Mouse (Mus musculus): Measurements from ENCODE around the gene Magix. TPM values are rescaled to one million over a fixed set of nuclear protein-coding genes. Genes with fewer than 3 reads are reported as not detected.

Magix gene
- total and polyA plus RNA-seq, 2 experiments from 2014 or later: 0.22 TPM; not detected in 1

GRCm38 (mm10) chrX:7664791-7665190, 16.3 kb downstream of the Magix start:
- 73% methylated on average over 11 of the region's 11 CpGs for WGBS
- no peak for DNase-seq
- Histone ChIP-seq H3K36me3 (ENCODE audit: insufficient read depth) (no peaks in the 10 kb centered on the region), H3K4me1 (ENCODE audit: insufficient read depth) (no peaks in the 10 kb centered on the region), H3K9me3 (ENCODE audit: low read length) (no peaks in the 10 kb centered on the region), H3K9ac (no peak overlapping the region), H3K27ac (ENCODE audit: low read depth, low read length) (no peak overlapping the region), H3K4me2 (ENCODE audit: low read depth) (no peak overlapping the region), H3K27me3 (ENCODE audit: insufficient read depth, low read length) (no peaks in the 10 kb centered on the region), H3K4me3 (ENCODE audit: low read depth, low read length) (no peak overlapping the region)
- no peak for TF ChIP-seq CTCF (IDR thresholded peaks at IDR 0.05; ENCODE audit: low read depth)
- peak; percentile 47 for ATAC-seq

GRCm38 (mm10) chrX:7662936-7663335, 18.1 kb downstream of the Magix start:
- H3K4me1 ChIP-seq (ENCODE audit: insufficient read depth): no peaks in the 10 kb centered on the region
- H3K9ac ChIP-seq: no peak overlapping the region
- H3K36me3 ChIP-seq (ENCODE audit: insufficient read depth): no peaks in the 10 kb centered on the region
- no peak for DNase-seq
- WGBS: 81% methylated on average over 3 of the region's 3 CpGs
- no peak overlapping the region for H3K4me2 ChIP-seq (ENCODE audit: low read depth)
- TF ChIP-seq CTCF (IDR thresholded peaks at IDR 0.05; ENCODE audit: low read depth): no peak
- H3K9me3 ChIP-seq (ENCODE audit: low read length): no peaks in the 10 kb centered on the region
- no peaks in the 10 kb centered on the region for H3K27me3 ChIP-seq (ENCODE audit: insufficient read depth, low read length)
- ATAC-seq: no peak
- no peak overlapping the region for H3K27ac ChIP-seq (ENCODE audit: low read depth, low read length)
- no peak overlapping the region for H3K4me3 ChIP-seq (ENCODE audit: low read depth, low read length)

GRCm38 (mm10) chrX:7661086-7661485, 20.0 kb downstream of the Magix start:
- Histone ChIP-seq H3K4me1 (ENCODE audit: insufficient read depth) (no peaks in the 10 kb centered on the region), H3K9me3 (ENCODE audit: low read length) (no peaks in the 10 kb centered on the region), H3K9ac (no peak overlapping the region), H3K4me2 (ENCODE audit: low read depth) (no peak overlapping the region), H3K27ac (ENCODE audit: low read depth, low read length) (no peak overlapping the region), H3K27me3 (ENCODE audit: insufficient read depth, low read length) (no peaks in the 10 kb centered on the region), H3K36me3 (ENCODE audit: insufficient read depth) (no peaks in the 10 kb centered on the region), H3K4me3 (ENCODE audit: low read depth, low read length) (no peak overlapping the region)
- WGBS: 78% methylated on average over 4 of the region's 4 CpGs
- TF ChIP-seq CTCF (IDR thresholded peaks at IDR 0.05; ENCODE audit: low read depth): no peak
- ATAC-seq (no peak), DNase-seq (no peak)

- no peak overlapping the region for H3K4me2 ChIP-seq (ENCODE audit: low read depth)
- no peak for TF ChIP-seq CTCF (IDR thresholded peaks at IDR 0.05; ENCODE audit: low read depth)
- H3K27me3 ChIP-seq (ENCODE audit: insufficient read depth, low read length): no peaks in the 10 kb centered on the region
- DNase-seq (no peak), ATAC-seq (no peak)
- no peaks in the 10 kb centered on the region for H3K36me3 ChIP-seq (ENCODE audit: insufficient read depth)
- no peak overlapping the region for H3K9ac ChIP-seq
- no peak overlapping the region for H3K27ac ChIP-seq (ENCODE audit: low read depth, low read length)
- no peak overlapping the region for H3K4me3 ChIP-seq (ENCODE audit: low read depth, low read length)
- WGBS: 63% methylated on average over 11 of the region's 11 CpGs
- no peaks in the 10 kb centered on the region for H3K4me1 ChIP-seq (ENCODE audit: insufficient read depth)
- H3K9me3 ChIP-seq (ENCODE audit: low read length): no peaks in the 10 kb centered on the region
Observed at GRCm38 (mm10) chrX:7658785-7659589, 22.1 kb downstream of the Magix start.

GRCm38 (mm10) chrX:7658031-7658784, 22.8 kb downstream of the Magix start:
- no peak for DNase-seq
- H3K27ac ChIP-seq (ENCODE audit: low read depth, low read length): no peak overlapping the region

GRCm38 (mm10) chrX:7657221-7657639, 23.8 kb downstream of the Magix start, which contains the start of gene Prickle3:
Gene Prickle3, plus strand, starts transcription at chrX:7657260.
- DNase-seq: no peak
- Histone ChIP-seq H3K4me2 (ENCODE audit: low read depth) (peak within 1 kb of the TSS; percentile 43), H3K4me1 (ENCODE audit: insufficient read depth) (no peaks in the 10 kb centered on the region), H3K27ac (ENCODE audit: low read depth, low read length) (no peak within 1 kb of the TSS), H3K4me3 (ENCODE audit: low read depth, low read length) (peak within 1 kb of the TSS; percentile 20), H3K27me3 (ENCODE audit: insufficient read depth, low read length) (no peaks in the 10 kb centered on the region), H3K9me3 (ENCODE audit: low read length) (no peaks in the 10 kb centered on the region), H3K36me3 (ENCODE audit: insufficient read depth) (0 out of 2 replicates have a peak, but pooled peaks cover 4% of the 10 kb centered on the region), H3K9ac (peak within 1 kb of the TSS; percentile 31; the same call in 1 of the 2 replicates)
- 34% methylated on average over 26 of the region's 26 CpGs for WGBS
- ATAC-seq: peak; percentile 67
- no peak for TF ChIP-seq CTCF (IDR thresholded peaks at IDR 0.05; ENCODE audit: low read depth)

More at GRCm38 (mm10) chrX:7658031-7658784, 22.8 kb downstream of the Magix start:
- 33% methylated on average over 15 of the region's 15 CpGs for WGBS
- H3K36me3 ChIP-seq (ENCODE audit: insufficient read depth): no peaks in the 10 kb centered on the region
- no peaks in the 10 kb centered on the region for H3K9me3 ChIP-seq (ENCODE audit: low read length)
- H3K27me3 ChIP-seq (ENCODE audit: insufficient read depth, low read length): no peaks in the 10 kb centered on the region
- no peak for TF ChIP-seq CTCF (IDR thresholded peaks at IDR 0.05; ENCODE audit: low read depth)
- no peak overlapping the region for H3K4me3 ChIP-seq (ENCODE audit: low read depth, low read length)
- no peak overlapping the region for H3K4me2 ChIP-seq (ENCODE audit: low read depth)
- ATAC-seq: no peak; the same call in 1 of the 2 replicates
- no peak overlapping the region for H3K9ac ChIP-seq
- H3K4me1 ChIP-seq (ENCODE audit: insufficient read depth): no peaks in the 10 kb centered on the region

Data from forebrain, postnatal 0 days (tissue).